Mouse (Mus musculus) MN1 (cell line): ENCODE measurements around the gene Wwtr1.

Experiments used
- DNase-seq: peaks from one replicate; pipeline ENCODE4 v3.0.0-alpha.2; 2016; ENCODE audit warnings: low spot score

Gene Wwtr1

GRCm38 (mm10) chr3:57575660-57576055 lies at the start of gene Wwtr1:
Wwtr1 (minus strand) TSS chr3:57575910.
- DNase-seq, result no peak

GRCm38 (mm10) chr3:57619718-57620117 lies 44.0 kb upstream of the Wwtr1 start:
- DNase-seq, result no peak

DNA sequence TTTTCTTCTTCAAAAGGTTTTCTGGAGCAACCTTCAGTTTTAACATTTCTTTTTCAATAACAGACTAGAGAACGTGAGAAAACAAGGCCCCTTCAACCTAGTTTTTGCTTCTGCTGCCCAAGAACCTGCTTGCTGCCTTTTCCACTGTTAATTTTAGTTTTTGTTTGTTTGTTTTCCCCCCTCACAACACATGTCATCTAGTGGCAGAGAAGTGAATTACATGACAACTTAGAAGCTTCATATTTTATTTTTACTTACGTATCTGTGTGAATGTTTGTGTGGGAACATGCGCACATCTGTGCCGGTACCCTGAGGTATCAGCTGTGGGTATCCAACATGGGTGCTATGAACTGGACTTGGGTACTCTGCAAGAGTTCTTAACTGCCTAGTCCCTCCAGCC lies 39.9 kb upstream of the Wwtr1 start:
- DNase-seq, result no peak

DNA sequence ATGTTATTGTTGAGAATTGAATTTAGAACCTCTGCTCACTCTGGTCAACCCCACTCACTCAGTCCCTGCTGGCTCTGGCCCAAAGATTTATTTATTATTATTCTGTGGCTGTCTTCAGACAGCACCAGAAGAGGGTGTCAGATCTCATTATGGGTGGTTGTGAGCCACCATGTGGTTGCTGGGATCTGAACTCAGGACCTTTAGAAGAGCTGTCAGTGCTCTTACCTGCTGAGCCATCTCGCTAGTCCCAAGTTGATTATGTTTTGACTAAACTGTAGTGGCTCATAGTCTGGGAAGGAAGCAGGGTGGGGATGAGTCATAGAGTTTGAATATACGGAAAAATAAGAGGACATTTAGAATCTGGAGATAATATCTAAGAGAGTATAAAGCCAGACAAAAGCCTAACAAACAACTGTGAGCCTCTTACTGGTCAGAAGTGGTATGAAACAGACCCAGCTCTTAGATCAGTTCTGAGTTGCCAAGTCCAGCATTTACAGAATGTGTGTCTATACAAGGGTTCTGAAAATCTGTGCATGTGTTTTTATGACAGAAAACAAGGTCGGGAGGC lies 36.8 kb upstream of the Wwtr1 start:
- DNase-seq, result no peak

- DNase-seq, result peak; percentile 21
Measured at GRCm38 (mm10) chr3:57611776-57612175, 36.1 kb upstream of the Wwtr1 start.

GRCm38 (mm10) chr3:57604618-57605015 lies 28.9 kb upstream of the Wwtr1 start:
- DNase-seq, result no peak

GRCm38 (mm10) chr3:57603891-57604617 lies 28.3 kb upstream of the Wwtr1 start:
- no peak for DNase-seq

GRCm38 (mm10) chr3:57602610-57603009 lies 26.9 kb upstream of the Wwtr1 start:
- DNase-seq, result no peak

GRCm38 (mm10) chr3:57596566-57596965 lies 20.9 kb upstream of the Wwtr1 start:
- DNase-seq, result no peak

DNA sequence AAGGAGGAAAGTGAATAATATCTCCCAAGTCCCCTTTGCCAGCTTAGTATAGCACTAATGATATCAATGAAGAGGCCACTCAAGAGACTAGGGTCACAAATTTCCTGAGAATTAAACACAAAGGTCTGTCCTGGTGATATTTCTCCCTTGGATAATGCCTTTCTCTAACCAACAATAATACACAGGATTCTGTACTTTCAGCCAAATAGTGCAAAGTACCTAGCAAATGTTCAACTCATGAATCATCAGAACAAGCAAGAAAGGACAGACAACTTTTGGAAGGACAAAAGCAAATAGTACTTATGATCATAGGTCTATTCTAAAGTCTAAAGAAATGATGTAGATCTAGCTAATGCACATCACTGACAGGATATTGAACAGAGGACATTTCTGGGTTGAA lies 19.8 kb upstream of the Wwtr1 start:
- no peak for DNase-seq

DNA sequence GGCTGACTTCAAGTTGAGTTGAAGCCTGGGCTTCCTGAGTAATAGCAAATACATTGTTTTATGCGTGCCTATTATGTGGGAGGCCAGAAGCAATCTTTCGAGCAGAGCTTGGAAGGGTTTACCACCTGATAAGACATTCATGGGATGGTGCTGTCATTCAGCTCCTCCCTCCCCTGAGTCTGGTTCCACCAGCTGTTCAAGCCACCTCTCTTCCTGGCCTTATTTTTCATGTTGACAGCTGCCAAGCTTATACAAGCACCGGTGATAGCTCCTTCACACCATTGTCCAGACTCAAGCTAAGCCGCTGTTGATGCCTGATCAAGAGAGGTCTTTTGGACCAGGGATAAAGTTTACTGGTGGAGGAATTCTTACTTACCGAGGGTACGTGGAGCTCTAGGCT lies 10.3 kb upstream of the Wwtr1 start:
- no peak for DNase-seq

DNA sequence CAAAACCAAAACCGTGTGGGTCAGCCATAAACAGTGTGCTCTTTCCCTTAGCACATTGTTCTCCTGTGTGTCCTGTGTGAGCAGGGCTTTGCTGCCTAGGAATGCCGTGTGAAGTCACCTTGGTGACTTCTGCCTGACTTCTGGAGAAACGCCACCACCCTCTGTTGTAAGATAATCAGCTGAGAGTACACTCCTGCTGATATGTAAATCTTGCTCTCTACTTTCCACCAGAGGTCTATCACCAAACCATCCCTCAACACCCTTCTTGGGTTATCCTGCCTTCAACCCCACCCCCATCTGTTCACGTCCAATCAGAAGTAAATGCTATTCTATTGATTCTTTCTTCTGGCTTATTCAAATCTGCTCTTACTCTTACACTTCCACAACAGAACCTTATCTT lies 7.8 kb upstream of the Wwtr1 start:
- DNase-seq, result no peak

DNA sequence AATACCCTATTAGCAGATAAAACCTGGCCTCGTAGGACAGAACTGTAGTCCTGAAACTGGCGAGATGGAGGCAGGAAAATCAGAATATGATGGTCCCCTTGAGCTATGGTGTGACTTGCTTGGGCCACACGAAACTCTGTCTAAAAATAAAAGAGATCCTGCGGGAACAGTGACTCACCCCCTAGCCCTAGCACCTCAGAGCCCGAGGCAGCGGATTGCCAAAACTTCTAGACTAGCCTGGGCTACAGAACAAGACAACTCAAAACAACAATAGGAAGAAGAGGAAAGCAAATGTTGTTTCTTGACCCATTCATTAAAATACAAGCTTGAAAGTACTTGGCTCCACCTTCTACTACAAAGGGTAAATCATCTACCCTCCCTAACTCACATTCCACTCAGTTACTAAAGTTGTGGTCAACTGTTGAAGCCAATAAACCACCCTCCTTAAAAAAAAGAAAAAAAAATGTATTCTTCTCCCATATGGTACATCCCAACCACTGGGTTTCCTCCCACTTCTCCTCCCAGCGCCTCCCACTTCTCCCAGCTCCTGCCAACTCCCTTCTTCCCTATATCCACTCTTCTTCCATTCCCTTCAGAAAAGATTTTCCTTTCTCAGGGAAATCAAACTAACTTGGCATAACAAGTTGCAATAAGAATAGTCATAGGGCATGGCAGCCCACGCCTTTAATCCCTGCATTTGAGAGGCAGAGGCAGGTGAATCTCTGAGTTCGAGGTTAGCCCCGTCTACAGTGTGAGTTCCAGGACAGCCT lies 4.9 kb upstream of the Wwtr1 start:
- no peak for DNase-seq

DNA sequence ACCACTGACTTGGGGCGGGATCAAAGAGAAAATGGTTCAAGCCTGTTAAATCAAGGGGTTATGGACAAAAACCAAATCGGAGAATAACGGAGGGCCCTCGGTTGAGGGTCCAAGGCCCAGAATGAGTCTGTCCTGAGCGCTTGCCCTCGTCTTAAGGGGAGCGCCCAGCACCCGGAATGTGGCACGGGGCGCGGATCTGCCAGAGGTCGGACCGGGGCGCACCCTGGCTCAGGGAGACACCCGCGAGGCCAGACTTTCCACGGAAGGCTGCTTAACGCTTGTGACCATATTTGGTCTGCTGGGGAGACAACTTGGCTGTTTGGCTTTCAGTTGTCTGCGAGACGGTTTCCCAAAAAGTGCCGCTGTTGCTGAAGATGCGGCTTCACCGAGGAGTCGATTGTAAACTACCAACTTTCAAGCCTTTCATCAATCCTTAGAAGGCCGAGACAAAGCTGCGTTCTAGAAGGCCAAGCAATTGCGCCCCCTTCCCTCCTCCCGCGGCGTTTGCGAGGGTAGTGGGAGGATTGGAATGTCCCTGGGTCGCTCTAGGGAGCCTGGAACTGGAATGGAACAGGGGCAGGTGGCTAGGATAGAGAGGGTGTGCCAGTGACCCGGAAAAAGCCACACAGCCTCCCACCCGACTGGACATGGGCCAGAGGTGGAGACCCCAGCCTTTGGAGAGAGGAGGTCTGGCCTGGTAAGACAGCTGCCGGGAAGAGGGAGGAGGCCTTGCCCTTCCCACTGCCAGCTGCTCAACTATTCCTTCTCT lies 530 bp upstream of the Wwtr1 start:
- DNase-seq, result no peak

- no peak for DNase-seq
Measured at GRCm38 (mm10) chr3:57574885-57575659, 638 bp downstream of the Wwtr1 start.

DNA sequence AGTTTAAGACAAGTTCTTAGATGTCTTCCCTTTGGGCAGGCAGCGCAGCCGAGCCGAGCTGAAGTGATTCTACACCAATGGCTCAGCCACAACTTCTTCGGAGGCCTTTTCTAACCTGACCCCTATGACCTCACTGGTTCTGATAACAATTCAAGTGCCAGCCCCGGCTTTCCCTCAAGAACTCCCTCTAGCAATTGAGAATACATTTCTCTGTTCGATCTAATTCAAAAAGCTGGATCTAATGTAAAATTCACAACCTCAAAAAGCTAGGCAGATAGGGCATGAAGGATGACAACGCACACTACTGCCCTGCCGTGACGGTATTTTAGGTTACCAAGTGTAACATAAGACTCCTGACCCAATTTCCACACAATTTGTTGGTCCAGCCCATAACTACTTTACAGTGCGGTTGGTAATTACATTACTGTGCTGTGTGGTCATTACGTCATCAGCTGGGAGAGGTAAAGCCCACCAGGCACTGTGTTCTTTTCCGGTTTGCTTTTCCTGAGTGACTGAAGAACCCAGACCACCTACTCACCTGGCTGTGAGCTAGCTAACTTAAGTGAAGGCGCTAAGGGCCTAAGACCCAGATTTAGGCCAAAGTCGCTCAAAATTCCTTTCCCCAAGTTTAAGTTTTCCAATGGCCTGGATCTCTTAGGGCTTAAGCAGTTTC lies 1.7 kb downstream of the Wwtr1 start:
- no peak for DNase-seq

GRCm38 (mm10) chr3:57572331-57572975 lies 3.3 kb downstream of the Wwtr1 start:
- DNase-seq, result no peak

DNA sequence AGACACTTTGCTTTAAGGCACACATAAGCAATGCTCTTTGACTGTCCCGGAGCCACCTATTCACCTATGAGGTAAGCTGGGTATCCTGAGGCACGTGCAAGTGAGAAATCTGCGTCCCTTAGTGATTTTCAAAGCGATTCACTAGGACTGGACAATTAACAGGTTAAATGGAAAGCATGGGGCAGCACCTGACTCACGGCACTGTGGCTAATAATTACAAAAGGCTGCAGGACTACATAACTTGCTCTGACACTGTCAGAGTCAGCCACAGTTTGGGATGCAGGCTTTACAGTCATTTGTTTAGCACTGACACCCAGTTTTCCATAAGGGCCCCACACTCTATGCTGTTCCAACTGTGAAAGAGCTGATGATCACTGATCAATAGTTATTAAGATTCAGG lies 9.1 kb downstream of the Wwtr1 start:
- no peak for DNase-seq

DNA sequence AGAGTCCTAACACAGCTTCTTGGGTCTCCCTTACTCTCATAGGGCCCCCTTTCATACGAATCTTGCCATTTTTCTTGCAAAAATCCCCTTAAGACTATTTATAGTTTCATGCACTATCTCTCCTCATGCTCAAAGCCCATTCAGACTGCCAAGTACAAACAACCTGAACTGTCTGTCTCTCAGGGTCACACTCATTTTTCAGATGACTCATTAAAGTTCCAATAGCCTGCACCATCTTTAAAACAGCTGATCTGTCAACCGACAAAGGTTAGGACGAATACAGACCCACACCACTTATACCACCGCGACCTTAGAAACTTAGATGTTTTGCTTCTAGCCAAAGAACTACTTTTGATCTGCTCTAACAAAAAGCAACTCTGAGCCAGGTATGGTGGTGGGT lies 12.1 kb downstream of the Wwtr1 start:
- no peak for DNase-seq

DNA sequence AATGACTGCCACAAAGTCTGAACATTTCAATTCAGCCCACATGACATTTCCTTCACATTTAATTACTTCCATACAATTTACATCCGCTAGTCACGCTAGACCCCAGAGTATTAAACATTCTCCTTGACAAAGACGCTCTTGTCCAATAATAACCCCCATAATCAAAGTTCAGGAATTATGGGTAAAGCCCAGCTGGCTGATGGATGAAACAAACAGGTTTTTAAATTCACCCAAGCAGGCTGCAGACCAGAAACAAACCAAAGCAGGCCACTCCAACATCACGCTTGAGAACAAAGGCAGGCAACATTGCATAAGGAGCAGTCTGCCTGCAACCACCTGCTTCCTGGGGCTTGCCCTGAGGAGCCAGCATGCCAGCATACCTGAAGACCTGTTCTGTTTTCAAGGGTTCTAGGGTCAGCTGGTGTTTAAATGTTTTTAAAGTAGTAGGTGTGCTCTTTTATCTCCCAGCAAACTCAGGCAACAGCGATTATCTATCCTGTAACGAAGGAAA lies 12.7 kb downstream of the Wwtr1 start:
- DNase-seq, result no peak
